Mouse (Mus musculus): ENCODE measurements around the gene Exog.

DNA sequence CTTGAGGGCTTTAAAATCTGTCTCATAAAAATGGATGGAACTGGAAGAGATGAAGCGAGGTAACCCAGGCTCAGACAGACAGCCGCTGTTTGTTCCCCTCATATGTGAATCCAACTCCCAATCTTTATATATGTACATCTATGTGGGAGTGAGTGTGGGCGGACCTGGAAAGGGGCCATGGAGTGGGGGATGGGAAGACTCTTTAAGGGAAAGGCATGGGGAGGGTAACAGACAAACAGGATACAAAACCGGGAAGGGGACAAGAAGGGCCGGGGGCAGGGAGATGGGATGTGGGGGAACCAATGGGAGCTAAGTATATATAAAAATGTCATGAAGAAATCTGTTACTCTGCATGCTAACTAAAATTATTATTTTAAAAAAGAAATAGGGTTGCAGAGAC lies 52.2 kb downstream of the Exog start:
- TF ChIP-seq CTCF (IDR thresholded peaks at IDR 0.05; ENCODE audit: insufficient read depth, low read depth, low read length) (no peak), POLR2A (IDR thresholded peaks at IDR 0.05; ENCODE audit: insufficient read depth, low read depth, low read length) (no peak)
